Mouse (Mus musculus) stomach, embryonic 15.5 days (tissue): ENCODE measurements around the gene Sox13. TPM values are rescaled to one million over a fixed set of nuclear protein-coding genes. Genes with fewer than 3 reads are reported as not detected.
"Not testable (repeated sequence)": the region's sequence is repeated elsewhere in the genome, so short reads cannot be mapped to it uniquely, and the experiment has no call there.

ENCODE experiments used
- ATAC-seq: fragments of 200-750 bp; cut with Nextera tagmentation; 2 replicates; pipeline ENCODE4 v1.8.0; 2017; ENCODE audit warnings: low read depth, moderate number of reproducible peaks, moderate TSS enrichment; ENCODE audit not compliant: insufficient read depth, low FRiP score
- H3K27ac ChIP-seq: fragments of 300-500 bp; sonication (generic); 2 replicates; pipeline ENCODE4 v1.5.1; 2015; ENCODE audit warnings: mild to moderate bottlenecking, inconsistent platforms
- H3K27me3 ChIP-seq: fragments of 300-500 bp; sonication (generic); replicated peaks from 2 replicates; pipeline ENCODE4 v1.6.1; 2015; ENCODE audit warnings: inconsistent platforms
- H3K36me3 ChIP-seq: fragments of 300-500 bp; sonication (generic); 2 replicates; pipeline ENCODE4 v1.6.1; 2015; ENCODE audit warnings: inconsistent platforms
- H3K4me1 ChIP-seq: fragments of 300-500 bp; sonication (generic); 2 replicates; pipeline ENCODE4 v1.6.1; 2015; ENCODE audit warnings: inconsistent platforms
- H3K4me2 ChIP-seq: fragments of 300-500 bp; sonication (generic); 2 replicates; pipeline ENCODE4 v1.6.1; 2015; ENCODE audit warnings: mild to moderate bottlenecking, inconsistent platforms
- H3K4me3 ChIP-seq: fragments of 300-500 bp; sonication (generic); replicated peaks from 2 replicates; pipeline ENCODE4 v1.5.1; 2015; ENCODE audit warnings: inconsistent platforms
- H3K9ac ChIP-seq: fragments of 300-500 bp; sonication (generic); 2 replicates; pipeline ENCODE4 v1.6.1; 2015; ENCODE audit warnings: inconsistent platforms
- H3K9me3 ChIP-seq: fragments of 300-500 bp; sonication (generic); 2 replicates; pipeline ENCODE4 v1.6.1; 2016; ENCODE audit warnings: inconsistent platforms
- WGBS: fragments of 180-500 bp; shearing (Covaris S2); methylation state at CpG from one replicate; pipeline ENCODE4 v1.1.7; 2015; 5-methylcytosine and 5-hydroxymethylcytosine counted together
- polyA plus RNA-seq: library from polyadenylated mRNA; unstranded; fragments of >200 nt; fragmentation: Nextera tagmentation; extraction: Ambion mirVana; gene quantifications from 2 replicates; pipeline ENCODE4 v1.2.1, GENCODE M21; 2015

The Sox13 gene
- polyA plus RNA-seq, 1 experiment from 2014 or later, result 6.8 TPM

DNA sequence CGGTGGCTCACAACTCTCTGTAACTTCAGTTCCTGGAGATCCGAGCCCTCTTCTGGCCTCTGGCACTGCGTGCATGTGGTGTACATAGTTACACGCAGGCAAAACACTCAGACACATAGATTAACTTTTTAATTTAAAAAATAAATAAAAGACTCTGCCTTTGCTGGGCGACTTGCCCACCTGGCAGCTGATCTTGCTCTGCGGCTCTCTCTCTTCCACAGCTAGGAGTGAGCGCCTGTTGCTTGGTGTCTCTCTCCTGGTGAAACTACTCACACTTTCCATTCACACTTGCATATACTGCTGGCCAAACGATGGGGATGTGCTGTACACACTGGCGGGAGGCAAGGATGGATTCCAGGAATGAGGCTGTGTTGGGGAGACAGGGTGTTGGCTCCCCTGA lies 77.6 kb downstream of the Sox13 start:
- Histone ChIP-seq H3K9ac (no peak overlapping the region), H3K4me2 (no peak overlapping the region), H3K4me3 (no peak overlapping the region), H3K36me3 (no peaks in the 10 kb centered on the region), H3K4me1 (no peaks in the 10 kb centered on the region; the same call in 1 of the 2 replicates), H3K27me3 (no peaks in the 10 kb centered on the region), H3K27ac (no peak overlapping the region), H3K9me3 (no peaks in the 10 kb centered on the region)
- 75% methylated on average over 9 of the region's 9 CpGs for WGBS
- no peak for ATAC-seq

GRCm38 (mm10) chr1:133344357-133344756 lies 79.8 kb downstream of the Sox13 start:
- H3K27me3 ChIP-seq, result no peaks in the 10 kb centered on the region
- H3K9me3 ChIP-seq, result no peaks in the 10 kb centered on the region
- no peaks in the 10 kb centered on the region for H3K36me3 ChIP-seq
- H3K4me3 ChIP-seq, result no peak overlapping the region
- no peaks in the 10 kb centered on the region; the same call in 1 of the 2 replicates for H3K4me1 ChIP-seq
- no peak overlapping the region for H3K27ac ChIP-seq
- WGBS, result 84% methylated on average over 2 of the region's 2 CpGs
- H3K9ac ChIP-seq, result no peak overlapping the region
- no peak for ATAC-seq
- H3K4me2 ChIP-seq, result no peak overlapping the region

DNA sequence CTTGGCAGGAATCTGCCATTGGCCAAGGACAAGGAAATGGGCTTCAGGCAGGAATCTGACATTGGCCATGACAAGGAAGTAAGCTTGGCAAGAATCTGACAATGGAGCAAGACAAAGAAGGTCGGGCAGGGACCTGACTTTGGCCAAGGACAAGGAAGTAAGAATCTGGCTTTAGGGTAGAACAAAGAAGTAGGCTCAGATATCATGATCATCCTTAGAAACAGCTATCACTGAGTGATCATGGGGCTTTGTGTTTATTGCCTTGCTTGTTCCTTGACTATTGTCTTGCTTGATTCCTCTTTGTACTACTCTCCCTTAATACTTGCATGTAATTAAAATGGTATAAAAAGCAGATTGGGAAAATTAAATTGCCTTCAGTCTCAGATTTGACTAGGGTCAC lies 83.8 kb downstream of the Sox13 start:
- H3K4me2 ChIP-seq, H3K27ac ChIP-seq, H3K36me3 ChIP-seq, H3K9ac ChIP-seq, H3K27me3 ChIP-seq, H3K4me1 ChIP-seq, H3K4me3 ChIP-seq, H3K9me3 ChIP-seq, ATAC-seq: not testable (repeated sequence)
- WGBS, result 69% methylated on average over 1 of the region's 1 CpGs

- Histone ChIP-seq H3K9ac (no peak overlapping the region), H3K4me3 (no peak overlapping the region), H3K4me1 (peaks cover 5% of the 10 kb centered on the region; the same call in 1 of the 2 replicates), H3K4me2 (no peak overlapping the region), H3K9me3 (no peaks in the 10 kb centered on the region), H3K27me3 (0 out of 2 replicates have a peak, but pooled peaks cover 7% of the 10 kb centered on the region), H3K36me3 (no peaks in the 10 kb centered on the region), H3K27ac (no peak overlapping the region)
- WGBS, result 72% methylated on average over 6 of the region's 6 CpGs
- ATAC-seq, result no peak
These were observed 90.2 kb downstream of the Sox13 start for GRCm38 (mm10) chr1:133333937-133334336.

- Histone ChIP-seq H3K36me3 (no peaks in the 10 kb centered on the region), H3K9ac (no peak overlapping the region), H3K27me3 (0 out of 2 replicates have a peak, but pooled peaks cover 7% of the 10 kb centered on the region), H3K9me3 (no peaks in the 10 kb centered on the region), H3K27ac (no peak overlapping the region), H3K4me3 (no peak overlapping the region), H3K4me2 (no peak overlapping the region), H3K4me1 (peaks cover 5% of the 10 kb centered on the region; the same call in 1 of the 2 replicates)
- no peak for ATAC-seq
- WGBS, result 88% methylated on average over 11 of the region's 11 CpGs
These were observed 91.3 kb downstream of the Sox13 start for GRCm38 (mm10) chr1:133332656-133333430.

Other genes with a start within 250 kb of the Sox13 start
- gene Golt1a, start 114.6 kb downstream of the Sox13 start, polyA plus RNA-seq, result 4.9 and 7.7 TPM in 2 replicates
- not detected in 2 replicates for gene Kiss1, start 102.5 kb downstream of the Sox13 start, polyA plus RNA-seq
- gene Ren1, start 73.9 kb downstream of the Sox13 start, polyA plus RNA-seq, result 2.6 and 2.8 TPM in 2 replicates
- gene Etnk2, start 60.8 kb downstream of the Sox13 start, polyA plus RNA-seq, result 4.0 and 6.4 TPM in 2 replicates
- 574 and 580 TPM in 2 replicates for gene Snrpe, start 185.9 kb upstream of the Sox13 start, polyA plus RNA-seq
- gene Zbed6, start 236.5 kb upstream of the Sox13 start, polyA plus RNA-seq, result not detected in 2 replicates
- gene Gm38394, start 236.9 kb upstream of the Sox13 start, polyA plus RNA-seq, result 5.4 and 5.7 TPM in 2 replicates